Mouse (Mus musculus): ENCODE results near the gene Tspan9.

Gene Tspan9

DNA sequence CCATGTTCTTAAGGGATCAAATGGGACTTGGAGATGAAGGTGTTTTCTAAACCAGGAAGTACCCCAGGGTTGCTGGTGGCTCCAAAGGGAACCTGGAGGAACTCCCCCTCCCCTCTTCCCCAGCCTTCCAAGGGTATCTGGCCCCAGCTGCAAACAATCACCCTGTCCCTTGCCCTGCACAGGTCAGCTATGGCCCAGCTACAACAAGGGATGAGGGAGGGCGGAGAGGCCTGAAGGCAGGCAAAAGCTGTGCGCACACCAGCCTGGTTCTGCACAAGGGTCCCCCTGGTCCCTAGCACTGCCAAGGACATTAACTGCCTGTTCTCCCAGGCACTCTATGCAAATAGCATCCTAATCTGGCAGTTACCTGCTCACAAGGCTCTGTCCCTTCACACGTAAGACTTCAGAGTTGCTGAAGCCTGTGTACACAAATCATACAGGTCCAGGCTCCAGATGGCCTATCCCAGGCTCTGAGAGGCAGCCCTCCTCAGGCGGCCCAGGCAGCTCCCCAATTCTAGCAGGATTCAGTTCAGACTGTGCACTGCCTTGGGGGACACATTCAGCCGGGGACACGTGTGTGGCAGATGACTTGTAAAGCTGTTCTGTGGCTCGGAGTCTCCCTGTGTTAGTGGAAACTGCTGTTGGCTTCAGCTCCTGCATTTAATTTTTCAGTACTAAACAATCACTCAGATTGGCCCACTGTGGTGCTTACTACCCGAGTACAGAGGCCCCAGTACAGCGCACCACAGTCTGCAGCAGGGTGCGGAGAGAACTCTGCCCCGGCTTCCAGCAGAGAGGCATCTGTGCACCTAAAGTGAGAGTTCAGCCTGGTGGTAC is 133.0 kb downstream of the Tspan9 start:
- DNase-seq, result no peak

DNA sequence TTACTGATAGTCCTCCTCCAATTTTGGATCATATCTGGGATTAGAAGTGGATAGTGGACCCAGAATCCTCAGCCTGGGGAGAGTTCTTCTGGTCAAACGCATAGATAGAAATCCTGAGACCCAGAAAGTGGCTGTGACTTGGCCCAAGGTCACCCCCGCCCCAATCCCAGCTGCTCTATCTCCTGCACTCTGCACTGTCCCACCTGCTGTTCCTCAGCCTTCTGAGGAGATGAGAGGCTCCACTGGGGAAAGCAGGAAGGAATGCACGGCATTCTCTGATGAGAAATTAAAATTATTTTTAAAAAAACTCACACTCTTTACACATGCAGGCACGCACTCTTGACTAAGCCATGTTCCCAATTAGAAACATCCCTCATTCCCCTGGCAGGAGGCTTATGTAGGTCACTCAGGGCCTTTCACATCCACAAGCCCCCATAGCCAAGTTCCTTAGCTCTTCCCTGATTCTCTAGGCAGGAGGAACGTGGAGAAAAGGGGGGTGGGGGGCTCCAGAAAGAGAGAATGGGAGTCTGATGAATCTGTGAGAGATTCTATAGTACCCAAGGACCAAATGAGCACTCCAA is 135.3 kb downstream of the Tspan9 start:
- no peak for DNase-seq

GRCm38 (mm10) chr6:128007241-128007701 is 136.1 kb downstream of the Tspan9 start:
- peak; percentile 56 for DNase-seq

- peak; percentile 49 for DNase-seq
Measured at GRCm38 (mm10) chr6:128006156-128006555, 137.2 kb downstream of the Tspan9 start.

GRCm38 (mm10) chr6:128004544-128004943 is 138.8 kb downstream of the Tspan9 start:
- no peak for DNase-seq

GRCm38 (mm10) chr6:128003542-128003941 is 139.9 kb downstream of the Tspan9 start:
- DNase-seq, result peak; percentile 37

DNA sequence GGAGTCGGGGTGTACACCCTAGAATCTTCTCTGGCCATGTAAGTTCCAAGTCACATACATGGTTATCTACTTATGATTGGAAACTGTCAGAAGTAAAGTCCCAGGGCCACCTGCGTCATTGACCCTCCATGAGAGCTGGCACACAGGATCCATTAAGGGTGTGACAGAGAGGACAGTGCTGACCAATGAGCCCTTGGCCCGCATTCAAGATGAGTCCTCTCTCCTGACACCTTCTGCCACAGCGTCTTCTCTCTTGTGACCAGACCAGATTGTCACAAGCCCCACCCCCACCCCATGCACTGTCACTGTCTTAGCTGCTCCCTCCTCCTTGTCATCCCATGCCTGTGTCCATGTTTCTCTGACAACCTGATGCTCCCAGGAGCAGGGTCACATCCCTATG is 140.7 kb downstream of the Tspan9 start:
- DNase-seq, result no peak

GRCm38 (mm10) chr6:128002104-128002503 is 141.3 kb downstream of the Tspan9 start:
- DNase-seq, result no peak

GRCm38 (mm10) chr6:128001587-128001986 is 141.8 kb downstream of the Tspan9 start:
- no peak for DNase-seq

DNA sequence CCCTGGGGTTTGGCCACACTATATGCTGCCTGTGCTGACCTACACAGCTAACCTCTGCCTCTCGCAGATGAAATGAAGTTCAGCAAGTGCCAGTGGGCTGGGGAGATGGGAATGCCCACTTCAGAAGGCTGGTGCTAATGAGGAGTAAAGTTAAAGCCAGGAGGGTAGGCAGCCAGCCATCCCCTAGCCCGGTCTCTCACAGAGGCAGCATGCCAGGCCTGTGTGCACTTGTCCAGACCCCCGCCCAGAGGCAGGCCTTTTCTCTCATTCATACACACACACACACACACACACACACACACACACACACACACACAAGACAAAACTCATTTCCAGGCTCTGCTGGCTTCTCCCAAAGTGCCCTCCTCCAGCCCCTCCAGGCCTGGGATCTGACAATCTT is 142.6 kb downstream of the Tspan9 start:
- DNase-seq, result no peak

DNA sequence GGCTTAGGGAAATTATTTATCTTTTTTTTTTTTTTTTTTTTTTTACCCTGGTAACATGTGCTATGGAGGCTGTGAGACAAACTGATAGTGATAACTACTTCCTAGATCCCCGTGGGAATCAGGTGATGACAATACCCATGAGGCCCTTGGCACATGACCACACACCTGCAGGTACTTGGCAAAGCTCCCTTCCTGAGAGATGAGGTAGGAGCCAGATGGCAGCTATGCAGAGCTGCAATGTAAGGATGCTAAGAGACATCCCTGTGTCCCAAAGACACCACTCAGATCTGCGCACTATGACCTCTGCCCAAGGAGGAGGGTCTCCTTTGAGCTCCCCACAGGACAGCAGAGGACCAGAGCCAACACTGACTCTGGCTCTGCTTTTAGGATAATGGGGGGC is 144.3 kb downstream of the Tspan9 start:
- no peak for DNase-seq

GRCm38 (mm10) chr6:127996928-127997327 is 146.5 kb downstream of the Tspan9 start:
- DNase-seq, result no peak

GRCm38 (mm10) chr6:127992993-127993392 is 150.4 kb downstream of the Tspan9 start:
- no peak for DNase-seq

DNA sequence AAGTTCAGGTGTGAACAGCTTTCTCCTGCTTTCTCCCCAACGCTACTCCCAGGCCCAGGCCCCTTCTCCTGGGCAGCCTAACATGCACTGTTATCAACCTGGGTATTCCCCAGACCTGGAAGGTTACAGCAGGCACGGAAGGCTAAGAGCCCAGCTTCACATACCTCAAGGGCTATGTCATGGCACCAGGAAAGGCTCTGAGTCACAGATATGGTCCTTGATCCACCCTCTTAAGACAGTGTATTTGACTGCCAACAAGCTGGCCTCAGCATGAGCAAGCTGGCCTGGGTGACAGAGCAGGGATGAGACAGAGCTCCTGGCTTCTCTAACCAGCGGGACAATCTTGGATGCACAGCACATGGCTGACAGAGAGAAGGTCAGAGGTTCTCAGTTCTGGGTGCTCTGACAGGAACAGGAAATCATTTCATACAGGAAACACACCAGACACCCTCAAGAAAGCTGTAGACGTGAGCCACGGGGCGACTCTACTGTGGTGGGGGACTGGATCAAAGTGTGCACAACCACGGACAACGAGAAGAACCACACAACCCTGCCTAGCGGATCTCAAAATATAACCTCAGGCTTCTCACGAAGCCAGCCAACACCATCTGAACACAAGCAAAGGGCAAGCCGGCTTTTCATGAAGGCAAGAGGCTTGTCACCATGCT is 151.8 kb downstream of the Tspan9 start:
- peak; percentile 64 for DNase-seq

GRCm38 (mm10) chr6:127989624-127990212 is 153.7 kb downstream of the Tspan9 start:
- peak; percentile 92 for DNase-seq

- DNase-seq, result no peak
Measured at GRCm38 (mm10) chr6:127988944-127989494, 154.4 kb downstream of the Tspan9 start.

DNA sequence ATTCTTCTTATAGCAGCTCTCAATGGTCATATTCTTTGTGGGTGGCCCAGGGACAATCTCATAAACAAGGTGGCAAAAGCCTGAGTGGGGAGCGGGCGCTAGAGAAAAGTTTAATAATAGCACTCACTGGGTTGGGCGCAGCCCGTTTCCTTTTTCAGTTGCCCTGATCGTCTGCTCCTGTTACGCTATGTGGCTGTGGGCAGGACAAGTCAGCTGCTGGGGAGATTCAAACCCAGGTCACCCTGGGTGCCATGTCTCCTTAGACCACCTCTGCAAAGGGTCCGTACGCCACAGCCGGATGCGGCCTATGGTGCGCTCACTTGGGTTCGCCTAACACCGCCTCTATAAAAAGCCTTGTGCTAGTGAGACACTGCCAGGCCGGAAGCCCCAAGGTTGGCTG is 156.0 kb downstream of the Tspan9 start:
- no peak for DNase-seq

GRCm38 (mm10) chr6:127986357-127986756 is 157.0 kb downstream of the Tspan9 start:
- DNase-seq, result peak; percentile 32

DNA sequence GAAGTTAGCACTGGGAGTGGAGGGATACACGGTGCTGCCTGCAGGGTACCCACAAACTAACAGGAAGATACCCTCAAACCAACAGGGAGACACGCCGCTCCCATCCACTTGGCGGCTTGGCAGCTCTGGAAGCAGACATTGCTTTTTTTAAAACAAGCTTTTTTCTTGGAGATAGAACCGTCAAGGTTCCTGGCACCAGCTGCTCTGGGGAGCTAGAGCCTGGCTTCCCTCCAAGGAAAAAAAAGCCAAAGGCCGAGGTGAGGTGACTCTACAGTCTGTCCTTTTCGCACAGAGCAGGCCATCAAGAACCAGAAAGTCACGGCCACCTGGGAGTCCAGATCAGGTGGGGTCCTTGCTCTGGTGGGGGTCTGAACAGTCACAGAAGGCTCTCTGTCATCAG is 162.2 kb downstream of the Tspan9 start:
- peak; percentile 33 for DNase-seq

DNA sequence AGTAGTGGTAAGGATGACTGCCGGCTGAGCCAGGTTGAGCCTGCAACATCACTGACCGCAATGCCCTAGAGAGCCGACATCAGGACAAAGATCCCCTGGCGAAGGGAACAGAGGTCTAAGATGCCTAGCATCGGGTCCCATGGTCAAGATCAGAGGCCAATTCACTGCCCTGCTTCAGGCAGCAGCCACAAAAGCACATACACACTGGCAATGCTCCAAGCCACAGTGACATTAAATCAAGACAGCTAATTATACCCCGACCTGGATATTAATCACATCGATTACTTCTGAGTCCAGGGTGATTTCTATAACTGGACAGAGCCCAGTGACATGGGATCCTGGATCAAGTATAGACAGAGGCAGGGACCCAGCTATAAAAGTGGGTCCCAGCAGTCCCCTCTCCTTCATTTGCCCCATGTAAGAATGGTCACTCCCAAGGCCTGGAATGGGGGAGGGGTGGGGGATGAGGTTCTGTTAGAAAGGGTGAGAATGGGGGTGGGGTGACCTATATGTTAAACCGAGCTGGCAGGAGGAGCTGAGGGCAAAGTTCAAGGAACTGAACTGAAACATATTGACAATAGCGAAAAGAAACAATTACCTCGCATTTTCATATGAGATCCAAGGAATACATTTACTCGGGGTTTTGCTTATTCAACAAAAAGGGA is 162.9 kb downstream of the Tspan9 start:
- DNase-seq, result no peak

DNA sequence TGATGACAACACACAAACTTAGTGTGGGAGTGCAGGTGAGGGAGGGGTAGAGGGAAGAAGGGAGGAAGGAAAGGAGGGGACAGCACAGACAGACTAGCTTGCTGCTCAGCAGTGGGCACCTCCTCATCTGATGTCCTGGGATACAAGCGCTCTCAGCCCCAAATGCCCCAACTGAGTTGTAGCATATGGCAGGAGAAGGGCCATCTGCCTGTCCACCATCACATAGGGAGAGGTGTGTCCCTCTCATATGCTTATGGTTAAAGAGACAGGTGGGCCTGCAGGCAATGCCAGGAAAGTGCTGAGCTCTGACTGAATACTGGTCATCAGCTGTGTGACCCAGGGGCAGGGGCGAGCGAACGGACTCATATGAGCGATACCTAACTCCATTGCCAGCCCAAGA is 163.6 kb downstream of the Tspan9 start:
- DNase-seq, result no peak

- DNase-seq, result no peak
Measured at GRCm38 (mm10) chr6:127978941-127979340, 164.5 kb downstream of the Tspan9 start.

- DNase-seq, result no peak
Measured at GRCm38 (mm10) chr6:127976695-127977094, 166.7 kb downstream of the Tspan9 start.
